Mouse (Mus musculus): ENCODE data around the gene Dbf4.
A peak's percentile ranks its signal among the peaks of the same experiment; 100 is the strongest.

Dbf4 gene

DNA sequence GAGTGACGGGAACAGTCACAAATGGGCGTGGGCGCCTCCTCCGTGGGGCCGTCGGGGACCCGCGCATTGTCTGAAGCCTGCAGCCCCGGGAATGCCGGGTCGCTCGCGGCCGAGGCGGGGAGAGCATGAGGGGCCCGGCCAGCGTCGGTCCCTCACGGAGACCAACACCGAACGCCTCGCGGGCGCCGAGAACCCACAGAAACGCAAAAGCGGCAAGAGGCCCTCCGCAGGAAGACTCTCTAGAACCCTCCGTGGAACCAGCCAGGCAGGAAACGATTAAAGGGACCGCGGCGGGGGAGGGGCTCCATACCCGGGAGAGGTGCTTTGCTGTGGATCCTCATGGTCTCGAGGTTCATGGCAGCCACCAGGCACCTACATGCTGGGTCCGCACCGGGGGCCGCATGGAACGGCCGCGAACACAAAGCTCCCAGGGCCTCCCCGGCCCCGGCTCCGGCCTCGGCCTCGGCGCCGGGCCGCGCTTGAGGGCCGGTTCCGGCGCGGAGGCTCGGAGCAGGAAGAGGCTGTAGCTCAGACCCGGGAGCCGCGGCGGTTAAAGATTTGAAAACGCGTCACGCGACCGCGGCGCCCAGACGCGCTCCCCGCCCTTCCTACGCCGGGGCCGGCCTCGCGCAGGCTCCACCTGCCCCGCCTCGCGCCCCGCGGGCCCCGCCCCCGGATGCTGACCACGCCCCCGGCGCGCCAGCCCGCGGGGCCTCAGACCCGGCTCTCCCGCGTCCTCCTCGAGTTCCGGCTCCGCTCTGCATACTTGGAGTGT, at the start of gene Dbf4, which contains the start of gene Slc25a40:
Dbf4 (minus strand) TSS at position 560 of the 775 bp plus-strand sequence.
Slc25a40 (plus strand) TSS at position 694 of the 775 bp plus-strand sequence.
- DNase-seq (ENCODE audit: low spot score): peak; percentile 81

DNA sequence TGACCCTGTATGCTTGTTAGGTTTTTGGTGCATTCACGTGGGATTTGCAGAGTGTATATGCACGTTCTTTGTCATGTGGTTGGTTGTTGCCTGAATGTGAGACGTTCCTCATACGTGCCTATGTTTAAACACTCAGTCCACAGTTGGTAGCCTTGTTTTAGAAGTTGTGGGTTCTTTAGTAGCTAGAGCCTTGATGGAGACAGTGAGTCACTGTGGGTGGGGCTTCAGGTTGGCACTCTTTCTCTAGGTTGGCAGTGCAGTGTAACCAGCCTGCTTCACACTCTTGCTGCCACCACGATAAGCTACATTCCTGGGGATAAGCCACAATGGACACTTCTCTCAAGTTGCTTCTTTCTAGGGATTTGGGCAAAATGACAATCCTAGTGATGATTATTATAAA, 34.0 kb upstream of the Dbf4 start:
- no peak for DNase-seq (ENCODE audit: low spot score)

DNA sequence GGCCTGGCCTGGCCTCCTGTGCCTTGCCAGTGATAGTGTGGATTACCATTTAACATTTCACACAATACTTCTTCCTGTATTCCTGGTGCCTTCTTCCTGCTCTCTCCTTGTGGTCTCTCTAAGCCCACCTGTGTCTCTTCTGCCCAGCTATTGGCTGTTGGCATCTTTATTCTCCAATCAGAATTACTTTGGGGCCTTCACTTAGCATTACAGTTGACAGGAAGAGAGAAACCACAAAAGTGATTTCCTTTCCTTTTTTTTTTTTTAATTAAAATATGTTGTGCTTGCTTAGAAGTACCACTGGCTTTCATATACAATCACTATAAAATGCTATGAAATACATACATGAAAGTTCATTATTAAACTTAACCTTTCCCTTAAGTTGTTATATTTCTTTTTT, 33.0 kb upstream of the Dbf4 start:
- no peak for DNase-seq (ENCODE audit: low spot score)

DNA sequence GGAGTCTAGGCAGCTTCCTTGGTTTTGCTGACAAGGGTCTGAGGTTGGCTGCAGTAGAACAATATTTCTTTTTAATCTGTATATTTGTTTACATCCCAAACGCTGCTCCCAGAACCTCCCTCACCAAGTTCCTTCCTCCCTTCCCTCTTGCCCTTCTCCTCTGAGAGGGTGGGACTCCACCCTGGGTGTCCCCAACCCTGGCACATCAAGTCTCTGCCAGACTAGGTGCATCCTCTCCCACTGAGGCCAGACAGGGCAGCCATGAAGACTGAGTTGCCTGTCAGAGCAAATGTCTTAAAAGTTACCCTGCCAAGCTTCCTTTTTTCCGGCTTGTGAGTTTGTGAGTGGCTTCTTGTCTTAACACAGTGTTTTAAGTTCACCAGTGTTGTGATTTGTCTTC, 16.6 kb upstream of the Dbf4 start:
- DNase-seq (ENCODE audit: low spot score): no peak

DNA sequence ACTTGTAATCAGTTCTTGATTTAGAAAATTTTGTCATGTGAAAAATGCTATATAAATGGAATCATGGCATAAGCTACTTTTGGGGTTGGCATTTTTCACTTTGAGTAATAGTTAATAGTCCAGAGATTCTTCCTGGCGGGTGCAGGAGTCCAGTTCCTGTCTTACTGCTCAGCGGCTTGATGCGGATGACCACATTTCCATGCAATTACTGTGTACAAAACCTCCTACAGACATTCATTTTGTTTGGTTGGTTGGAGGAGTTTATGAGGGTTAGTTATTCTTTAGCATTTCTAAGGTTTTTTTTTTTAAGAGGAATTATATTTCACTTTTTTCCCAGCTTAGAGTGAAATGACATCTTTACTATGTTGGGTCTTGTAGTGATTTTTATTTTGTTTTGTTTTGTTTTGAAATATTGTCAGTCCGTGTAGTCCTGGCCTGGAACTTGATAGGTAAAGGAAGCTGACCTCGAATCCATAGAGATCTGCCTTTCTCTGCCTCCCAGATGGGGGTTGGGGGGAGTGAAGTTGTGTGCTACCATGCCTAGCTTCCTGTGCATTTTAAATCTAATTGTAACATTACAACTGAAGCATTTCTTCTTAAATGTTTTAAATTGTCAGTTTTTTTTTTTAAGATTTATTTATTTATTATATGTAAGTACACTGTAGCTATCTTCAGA, 15.1 kb upstream of the Dbf4 start:
- DNase-seq (ENCODE audit: low spot score): no peak

DNA sequence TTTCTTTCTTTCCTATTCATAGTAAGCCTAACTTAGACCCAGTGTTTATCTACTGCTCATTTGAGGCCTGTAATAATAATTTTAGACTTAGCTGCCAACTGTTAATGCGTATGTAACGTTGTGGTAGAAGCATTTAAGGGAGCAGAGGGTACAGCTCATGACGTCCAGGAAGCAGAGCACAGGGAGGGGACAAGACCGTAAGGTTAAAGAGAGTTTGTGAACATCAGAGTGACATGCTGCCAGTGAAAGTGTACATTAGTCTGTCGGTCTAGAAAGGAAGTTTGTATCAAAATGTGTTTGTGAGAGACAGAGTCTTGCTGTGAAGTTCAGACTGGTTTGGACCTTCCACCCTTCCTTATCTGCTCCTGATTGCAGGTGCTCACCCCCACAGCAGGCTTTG, 3.4 kb upstream of the Dbf4 start:
- no peak for DNase-seq (ENCODE audit: low spot score)

DNA sequence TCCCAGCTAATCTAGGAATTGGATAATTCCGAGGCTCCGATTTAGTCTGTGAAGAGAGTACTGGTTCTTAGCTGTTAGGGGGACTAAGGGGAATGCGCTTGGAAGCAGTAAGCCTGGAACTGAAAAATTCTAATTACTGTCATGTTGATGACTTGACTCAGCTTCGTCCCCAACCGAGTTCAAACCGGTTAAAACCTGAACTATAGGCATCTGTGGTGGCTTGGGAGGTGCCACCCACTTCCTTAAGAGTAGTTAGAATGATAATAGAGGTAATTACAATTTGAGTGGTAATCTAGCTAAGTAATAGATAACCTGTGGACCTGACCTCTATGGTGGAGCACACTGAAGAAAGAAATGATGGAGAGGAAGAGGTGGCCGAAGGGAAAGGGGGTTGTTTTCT, 1.6 kb upstream of the Dbf4 start:
- DNase-seq (ENCODE audit: low spot score): peak; percentile 58

DNA sequence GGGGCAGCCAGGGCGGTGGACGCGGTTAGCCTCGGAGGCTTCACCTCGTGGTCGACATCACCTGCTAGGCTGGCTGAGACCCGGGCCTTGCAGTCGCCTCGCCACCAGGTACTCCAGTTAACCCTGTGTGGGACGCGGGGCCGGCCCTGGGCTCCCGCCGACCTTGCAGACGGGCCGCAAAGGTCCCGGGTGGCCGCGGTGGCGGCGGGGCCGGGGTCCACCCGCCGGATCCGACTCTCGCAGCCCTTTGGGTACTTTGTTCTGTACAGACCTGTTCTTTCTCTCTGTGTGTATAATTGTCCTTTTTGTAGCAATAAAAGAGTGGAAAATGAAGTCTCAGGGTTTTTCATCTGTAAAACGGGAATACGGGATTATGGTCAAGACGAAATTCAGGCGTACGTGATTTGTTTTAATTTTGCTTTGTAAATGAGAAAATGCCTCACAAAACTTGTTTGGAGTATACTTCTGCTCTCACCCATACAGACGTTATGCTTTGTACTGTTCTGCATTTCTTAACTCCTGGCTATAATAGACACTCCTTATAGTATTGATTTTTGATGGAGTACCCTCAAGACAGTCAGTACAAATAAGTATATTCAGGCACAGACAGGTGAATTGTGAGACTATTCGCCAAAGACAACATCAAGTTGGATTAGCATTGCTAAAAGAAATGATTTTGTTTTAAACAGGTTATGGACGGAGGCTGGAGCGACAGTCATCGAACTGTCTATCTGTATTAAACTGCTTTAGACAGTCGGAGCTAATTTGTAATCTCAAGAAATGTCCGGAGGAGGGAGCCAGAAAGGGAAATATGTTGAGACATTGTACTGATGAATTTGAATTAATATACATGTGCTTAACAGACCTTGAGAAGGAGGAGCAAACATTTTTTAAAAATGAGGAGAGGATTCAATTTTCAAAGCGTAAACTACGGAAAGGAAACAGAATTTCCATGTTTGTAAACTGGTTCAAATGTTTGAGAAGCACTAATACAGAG, 714 bp upstream of the Dbf4 start:
- peak; percentile 63 for DNase-seq (ENCODE audit: low spot score)

DNA sequence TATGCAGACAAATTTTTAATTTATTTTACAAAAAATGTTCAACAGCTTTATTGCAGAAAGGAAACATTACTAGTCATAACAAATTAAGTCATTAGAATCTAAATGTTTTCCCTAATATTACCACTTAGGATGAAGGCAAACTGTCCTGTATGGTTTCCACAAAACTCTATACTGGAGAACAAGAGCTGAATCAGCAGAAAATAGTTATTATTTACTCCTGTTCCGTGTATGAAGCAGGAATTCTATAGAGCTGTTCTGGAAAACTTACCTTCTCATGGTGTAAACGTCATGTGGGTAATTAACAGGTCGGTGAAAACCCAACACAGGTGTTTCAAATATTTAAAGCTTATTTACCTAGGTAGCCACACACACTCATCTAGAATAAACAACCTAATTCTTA, 1.1 kb downstream of the Dbf4 start:
- DNase-seq (ENCODE audit: low spot score): no peak

DNA sequence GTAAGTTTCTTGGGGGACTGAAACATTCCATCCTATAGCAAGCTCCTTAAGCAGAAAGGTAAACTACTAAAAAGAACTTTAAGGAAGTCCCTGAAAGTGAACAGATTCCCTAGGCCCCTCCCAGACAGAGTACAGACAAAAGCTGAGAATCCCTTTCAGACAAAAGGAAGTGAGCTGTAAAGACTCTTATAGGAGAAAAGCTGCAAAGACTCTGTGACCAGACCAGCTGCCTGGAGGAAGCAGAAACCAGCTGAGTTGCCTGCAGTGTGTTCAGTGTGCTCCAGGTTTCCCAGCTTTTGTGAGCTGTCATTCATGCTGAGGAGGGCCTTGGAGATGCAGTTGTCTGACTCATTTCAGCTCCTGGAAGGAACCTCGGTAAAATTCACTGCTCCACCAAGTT, 5.1 kb downstream of the Dbf4 start:
- DNase-seq (ENCODE audit: low spot score): no peak

DNA sequence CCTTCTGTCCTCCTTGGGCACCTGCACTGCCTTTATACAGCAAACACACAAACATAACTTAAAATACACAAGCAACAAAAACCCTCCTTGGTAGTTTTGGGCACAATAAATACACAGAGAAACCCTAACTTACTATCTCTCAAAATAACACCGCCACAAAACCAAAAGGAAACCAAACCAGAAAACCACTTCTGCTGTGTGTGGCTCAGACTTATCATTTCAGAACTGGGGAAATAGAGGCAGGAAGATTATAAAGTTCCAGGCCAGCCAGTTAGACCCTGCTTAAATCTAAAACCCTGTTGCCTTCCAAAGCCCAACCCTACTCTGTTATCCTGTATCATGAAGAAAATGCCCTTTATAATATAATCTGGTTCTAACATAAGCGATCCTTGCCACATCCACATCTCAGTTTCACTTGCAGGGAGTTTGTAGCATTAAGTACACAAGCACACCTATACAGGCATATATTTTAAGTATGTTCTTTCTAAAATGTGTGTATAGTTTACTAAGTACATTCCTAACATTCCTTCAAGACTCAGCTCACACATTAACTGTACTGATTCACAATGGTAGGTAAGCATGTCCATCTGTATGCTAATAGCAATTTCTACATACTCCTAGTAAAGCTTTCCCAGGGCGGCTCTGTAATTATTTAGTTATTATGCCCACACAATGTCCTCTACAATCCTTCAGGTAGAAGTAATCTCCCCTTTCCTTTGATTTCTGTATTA, 5.7 kb downstream of the Dbf4 start:
- no peak for DNase-seq (ENCODE audit: low spot score)

DNA sequence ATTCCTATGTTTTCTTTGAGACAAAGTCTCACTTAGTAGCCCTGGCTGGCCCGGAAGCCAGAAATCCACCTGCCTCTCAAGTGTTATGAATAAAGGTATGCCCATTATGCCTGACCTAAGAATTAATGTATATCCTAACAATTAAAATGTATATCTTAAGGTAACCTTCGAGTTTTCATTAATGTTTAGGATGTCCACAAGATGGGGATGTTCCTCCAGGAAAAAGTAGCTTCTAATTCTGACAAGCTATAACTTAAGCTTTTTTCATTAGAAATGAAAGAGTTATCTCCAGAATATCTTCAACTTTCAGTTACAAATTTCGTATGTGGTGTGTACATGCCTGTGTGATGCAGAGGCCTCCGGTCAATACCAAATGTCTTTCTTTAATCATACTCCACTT, 13.8 kb downstream of the Dbf4 start:
- DNase-seq (ENCODE audit: low spot score): no peak

DNA sequence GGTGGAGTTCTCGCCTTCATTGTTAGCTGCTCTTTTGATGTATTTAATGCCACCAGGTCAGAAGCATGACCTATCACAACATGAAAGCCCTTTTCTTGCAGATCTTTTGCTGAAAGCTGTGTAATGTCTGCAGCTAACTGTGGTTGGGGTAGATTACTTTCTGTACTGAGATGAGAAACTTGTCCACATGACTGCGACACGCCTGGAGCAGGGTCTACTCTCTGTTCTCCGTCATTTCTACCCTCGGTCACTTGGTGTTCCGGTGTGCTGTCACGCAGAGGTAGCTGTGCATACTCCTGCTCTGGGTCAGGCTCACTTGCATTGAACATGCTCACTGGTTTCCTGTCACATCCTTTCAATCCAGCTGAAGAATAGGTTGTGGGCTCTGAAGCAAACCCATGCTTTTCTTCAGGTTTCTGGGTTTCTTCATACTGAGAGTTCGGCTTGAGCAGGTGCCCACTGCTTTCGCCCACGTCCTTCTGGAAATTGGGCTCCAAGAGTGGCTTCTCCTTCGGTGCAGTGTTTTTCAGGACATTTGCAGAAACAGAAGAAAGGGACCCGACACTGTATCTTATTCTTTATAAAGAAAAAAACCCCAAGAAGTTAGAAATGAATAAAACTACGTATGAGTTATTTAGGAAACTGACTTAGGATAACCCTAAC, 24.8 kb downstream of the Dbf4 start:
- no peak for DNase-seq (ENCODE audit: low spot score)

DNA sequence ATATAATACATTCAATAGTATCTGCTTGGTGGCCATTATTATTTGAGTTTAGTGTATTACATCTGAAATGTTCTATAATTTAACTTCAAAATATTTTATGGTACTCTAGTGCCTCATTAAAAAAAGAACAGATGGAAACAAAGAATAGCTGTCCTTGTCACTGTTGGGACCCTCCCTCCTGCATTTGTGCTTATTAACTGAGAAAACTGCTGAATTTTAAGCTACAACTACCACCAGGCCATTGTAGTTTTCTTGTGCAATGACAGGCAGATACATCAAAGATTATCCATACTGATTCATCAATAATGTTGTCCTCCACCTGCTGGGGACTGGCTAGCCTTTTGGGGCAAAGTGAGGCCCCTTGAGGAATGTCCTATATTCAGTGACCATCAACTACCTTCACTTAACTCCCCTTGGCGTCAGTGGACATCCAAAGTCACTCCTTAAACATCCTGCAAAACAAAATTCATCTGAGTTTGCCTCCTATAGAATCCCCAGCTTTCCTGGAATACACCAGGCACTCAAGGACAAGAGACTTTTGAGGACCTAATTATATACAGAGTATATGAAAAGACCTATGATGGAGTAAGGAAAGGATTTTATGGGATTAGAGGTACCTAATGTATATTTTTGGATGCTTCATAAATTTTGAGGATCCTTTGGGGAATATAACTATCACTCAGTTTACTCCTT, 28.5 kb downstream of the Dbf4 start:
- no peak for DNase-seq (ENCODE audit: low spot score)

DNA sequence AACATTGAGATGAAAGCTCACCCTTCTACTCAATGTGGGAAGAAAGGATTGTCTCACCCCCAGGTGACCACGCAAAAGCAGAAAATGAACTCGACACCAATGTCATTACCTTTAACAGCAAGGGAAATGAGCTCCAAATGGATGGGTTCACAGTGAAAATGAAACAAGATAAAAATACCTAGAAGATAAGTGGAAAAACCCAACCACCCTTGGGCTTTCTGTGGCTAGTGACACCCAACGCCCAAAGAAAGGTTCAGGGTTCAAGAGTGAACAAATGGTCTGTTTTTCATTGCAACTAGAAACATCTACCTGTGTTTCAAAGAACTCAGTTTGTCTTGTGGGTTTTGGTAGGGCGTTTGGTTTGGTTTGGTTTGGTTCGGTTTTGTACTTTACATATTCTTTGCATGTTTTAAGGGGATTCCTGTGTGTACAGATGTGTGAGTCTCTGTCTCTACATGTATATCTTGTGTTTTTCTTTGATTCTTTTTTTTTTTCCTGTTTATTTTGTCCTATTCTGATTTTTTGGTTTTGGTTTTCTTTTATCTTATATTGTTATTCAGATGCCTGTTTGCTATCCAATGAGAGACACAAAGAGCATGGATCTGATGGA, 48.1 kb downstream of the Dbf4 start:
- DNase-seq (ENCODE audit: low spot score): no peak

DNA sequence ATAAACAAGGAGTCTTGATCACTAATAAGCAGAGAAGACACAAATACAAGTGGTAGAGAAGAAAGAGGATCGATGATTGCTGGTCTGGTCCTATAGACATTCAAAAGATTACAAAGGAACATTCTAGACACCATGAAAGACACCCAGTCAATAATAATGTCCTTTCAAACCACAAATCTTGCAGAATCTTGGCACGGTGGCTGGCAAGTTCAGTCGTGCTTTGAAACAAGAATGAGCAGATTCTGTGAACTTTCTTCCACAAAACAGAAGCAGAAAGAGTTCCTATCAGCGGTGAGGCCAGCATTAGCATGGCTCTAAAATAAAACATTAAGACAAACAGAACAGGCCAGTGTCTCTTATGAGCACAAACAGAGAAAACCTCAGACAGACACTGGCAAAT, 49.1 kb downstream of the Dbf4 start:
- no peak for DNase-seq (ENCODE audit: low spot score)

DNA sequence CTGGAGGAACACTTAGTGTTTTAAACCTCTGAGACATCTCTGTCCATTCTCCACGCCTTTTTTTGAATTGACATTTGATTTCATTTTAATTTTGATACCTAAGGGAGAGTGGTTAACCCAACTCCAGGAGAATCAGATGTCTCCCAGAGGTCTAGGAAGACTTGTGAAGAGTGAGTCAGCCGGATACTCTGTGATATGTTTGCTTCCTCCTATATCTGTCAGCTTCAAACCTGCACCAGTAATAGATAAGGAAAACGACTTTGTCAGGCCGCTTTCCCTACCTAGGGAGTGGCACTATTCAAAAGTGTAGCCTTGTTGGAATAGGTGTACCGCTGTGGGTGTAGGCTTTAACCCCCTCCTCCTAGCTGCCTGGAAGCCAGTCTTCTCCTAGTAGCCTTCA, 53.7 kb downstream of the Dbf4 start:
- no peak for DNase-seq (ENCODE audit: low spot score)

DNA sequence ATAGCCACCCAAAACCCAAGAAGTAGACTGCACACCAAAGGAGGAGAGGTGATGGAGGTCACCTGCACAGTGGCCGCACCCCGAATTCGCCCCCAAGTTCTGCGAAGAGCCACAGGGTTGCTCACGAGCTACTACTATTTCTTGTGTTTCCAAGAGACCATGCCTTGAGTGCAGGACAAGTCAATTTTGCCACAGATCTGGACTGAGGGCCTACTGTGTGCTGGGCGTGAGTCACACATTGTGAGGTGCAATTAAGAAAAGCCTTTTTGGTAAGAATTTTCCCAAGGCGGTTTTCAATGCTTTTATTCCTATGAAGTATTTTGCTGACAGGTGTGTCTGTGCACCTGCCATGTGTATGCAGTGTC, 54.2 kb downstream of the Dbf4 start:
- no peak for DNase-seq (ENCODE audit: low spot score)

DNA sequence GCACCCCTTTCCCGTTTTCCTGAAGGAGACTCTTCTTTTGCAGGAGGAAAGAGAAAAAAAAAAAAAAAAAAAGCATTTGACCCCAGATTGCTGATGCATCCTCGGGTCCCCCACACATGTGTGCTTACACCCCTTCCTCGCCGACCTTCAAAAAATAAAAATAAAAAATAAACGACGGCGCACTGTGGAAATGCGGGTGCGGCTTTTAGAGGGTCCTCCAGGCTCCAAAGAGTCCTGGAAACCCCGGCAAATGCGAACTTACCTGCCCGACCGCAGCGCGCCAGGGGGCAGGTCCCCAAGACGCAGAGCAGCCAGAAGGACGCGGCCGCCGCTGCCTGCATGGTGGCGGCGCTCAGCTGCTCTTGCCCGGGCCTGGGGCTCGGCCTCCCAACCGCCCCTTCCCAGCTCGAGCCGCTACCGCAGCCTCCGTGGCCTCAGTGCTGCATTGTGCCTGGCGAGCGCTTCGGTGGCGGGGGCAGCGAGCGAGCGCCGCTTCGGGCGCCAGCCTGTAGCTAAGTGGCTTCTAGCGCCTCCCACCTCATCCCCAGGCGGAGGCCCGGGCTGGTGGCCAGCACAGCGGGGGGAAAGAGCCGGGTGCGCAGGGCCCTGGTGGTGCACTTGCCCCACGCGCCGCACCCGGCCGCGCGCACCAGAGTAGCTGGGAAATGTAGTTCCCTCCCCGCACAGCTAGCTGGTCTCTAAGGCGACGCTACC, 54.7 kb downstream of the Dbf4 start, which contains the start of gene Adam22:
Adam22 (minus strand) TSS at position 547 of the 714 bp plus-strand sequence.
- no peak for DNase-seq (ENCODE audit: low spot score)
